In genomic region chr15:27282279-27282678, GRCm38 (mm10) we compare ENCODE assay signal across 1 mouse cellular context.
TF ChIP-seq lines count a peak whose summit lies in the region.

No protein-coding gene starts in this region.

TF ChIP-seq in MEL, 35 proteins besides CTCF, POLR2A, EP300 and RAD21 (continued from another document):
- TF ChIP-seq GATA1 (IDR thresholded peaks at IDR 0.05; ENCODE audit: low read depth, low read length) (no peak), TAL1 (IDR thresholded peaks at IDR 0.05; ENCODE audit: low read length) (no peak)
